Mouse (Mus musculus): ENCODE data around the gene Olfr362.
"Not testable (repeated sequence)": the region's sequence is repeated elsewhere in the genome, so short reads cannot be mapped to it uniquely, and the experiment has no call there.

The Olfr362 gene

DNA sequence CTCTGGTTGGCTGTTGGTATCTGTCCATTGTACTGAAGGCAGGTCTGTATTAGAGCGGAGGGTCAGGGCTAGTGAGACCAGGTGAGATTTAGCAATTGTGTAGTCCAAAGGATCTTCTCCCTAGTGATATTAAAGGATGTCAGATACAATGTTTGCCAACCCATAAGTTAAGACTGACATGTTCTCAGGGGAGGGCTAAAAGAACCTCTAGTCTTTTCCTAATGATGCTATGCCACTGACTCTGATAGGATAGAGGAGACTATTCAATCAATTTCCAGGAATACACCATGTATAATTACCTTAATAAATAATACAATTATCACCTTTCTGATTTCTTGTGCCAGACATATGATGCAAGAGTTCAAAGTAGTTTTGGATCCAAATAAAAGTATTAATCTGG, at the start of gene Olfr362:
Gene Olfr362, minus strand, starts transcription at position 101 of the 400 bp plus-strand sequence.
- DNase-seq, result no peak

DNA sequence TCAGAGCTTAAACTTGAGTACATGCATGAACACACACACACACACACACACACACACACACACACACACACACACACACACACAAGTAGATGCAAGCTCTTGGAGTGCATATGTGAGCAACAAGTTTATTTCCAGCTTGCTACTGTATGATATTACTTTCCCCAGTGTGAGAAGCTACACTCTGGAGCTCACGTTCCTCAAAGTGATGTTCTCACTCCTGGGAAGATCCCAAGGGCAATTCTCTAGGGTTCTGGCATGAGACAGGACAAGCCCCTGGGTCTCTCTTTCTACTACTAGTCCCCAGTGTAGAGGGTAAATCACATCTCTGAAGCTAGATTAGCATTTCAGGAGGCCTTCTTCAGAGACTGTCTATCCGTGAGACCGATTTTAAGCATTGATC, 21.3 kb upstream of the Olfr362 start, which contains the start of gene Olfr364-ps1:
Gene Olfr364-ps1, plus strand, starts transcription at position 301 of the 400 bp plus-strand sequence.
- DNase-seq, result no peak

DNA sequence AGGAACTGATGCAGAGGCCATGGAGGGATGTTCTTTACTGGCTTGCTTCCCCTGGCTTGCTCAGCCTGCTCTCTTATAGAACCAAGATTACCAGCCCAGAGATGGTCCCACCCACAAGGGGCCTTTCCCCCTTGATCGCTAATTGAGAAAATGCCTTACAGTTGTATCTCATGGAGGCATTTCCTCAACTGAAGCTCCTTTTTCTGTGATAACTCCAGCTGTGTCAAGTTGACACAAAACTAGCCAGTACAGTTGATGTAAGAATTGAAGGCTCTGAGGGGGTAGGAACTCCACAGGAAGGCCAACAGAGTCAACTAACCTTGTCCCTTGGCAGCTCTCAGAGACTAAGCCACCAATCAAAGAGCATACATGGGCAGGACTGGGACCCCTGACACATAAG, 28.5 kb downstream of the Olfr362 start, which contains the start of gene Olfr361:
Gene Olfr361, minus strand, starts transcription at position 101 of the 400 bp plus-strand sequence.
- not testable (repeated sequence) for DNase-seq

DNA sequence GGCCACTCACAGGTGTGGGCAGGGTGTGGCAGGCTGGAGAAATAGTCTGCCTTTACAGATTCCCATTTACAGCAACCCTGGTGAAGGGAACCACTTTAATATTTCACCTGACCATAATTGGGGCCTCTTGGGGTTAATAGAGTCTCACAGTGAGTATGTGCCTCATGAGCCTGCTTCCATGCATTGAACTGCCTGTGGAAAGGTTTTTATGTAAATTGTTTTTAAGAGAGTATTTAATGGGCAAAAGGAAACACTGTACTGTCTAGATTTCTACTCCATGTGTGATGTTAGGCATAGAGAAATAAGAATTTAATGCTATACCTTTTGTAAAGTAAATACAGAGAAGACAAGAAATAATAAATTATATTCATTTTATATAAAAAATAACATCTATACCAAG, 52.3 kb downstream of the Olfr362 start, which contains the start of gene Olfr360:
Gene Olfr360, plus strand, starts transcription at position 301 of the 400 bp plus-strand sequence.
- DNase-seq, result no peak

Data from thymus, adult 18-20 months (tissue).